ENCODE assay signal across 16 mouse cellular contexts in genomic region chr3:109854449-109855155, GRCm38 (mm10).
DNase-seq lines count a peak whose midpoint lies in the region; ATAC-seq and TF ChIP-seq lines count a peak whose summit lies in the region.
"Had no signal": no experiment of that assay in that cellular context is flagged by ENCODE, and none has a peak within 500 bp of the region (broad histone marks: within the 10 kb centered on the region; RNA-seq: fewer than 3 reads in every experiment).

No protein-coding gene starts in this region.

- DNase-seq in right cerebral cortex, adult 18-20 months = peak; percentile 40
- no peak for DNase-seq in right cerebral cortex, postnatal 10 days (ENCODE audit: low spot score in 2 of 2)
- peak; percentile 38 to 76 for DNase-seq in frontal cortex, adult 2 months (ENCODE audit: extremely low spot score in 1 of 2, low spot score in 1 of 2)
- DNase-seq in left cerebral cortex, adult 2 months (ENCODE audit: extremely low spot score in 1 of 2, low spot score in 2 of 2) = peak; percentile 13 to 41
- DNase-seq in heart, adult 18-20 months = no peak
- DNase-seq in urinary bladder, adult 18-20 months (ENCODE audit: low spot score in 2 of 2) = no peak
- DNase-seq: cerebellum, postnatal 10 days; gastrocnemius, postnatal 10 days; kidney, postnatal 4 days; lung, adult 18-20 months; lung, postnatal 36 days; thymus, adult 18-20 months had no signal

- H3K4me3 ChIP-seq in left cerebral cortex, adult 2 months = no peak overlapping the region
- no peak overlapping the region for H3K4me3 ChIP-seq in hindbrain, embryonic 13.5 days
- H3K4me3 ChIP-seq: forebrain, embryonic 12.5 days; hindbrain, embryonic 12.5 days had no signal

- no peak overlapping the region for H3K4me2 ChIP-seq in hindbrain, embryonic 13.5 days
- H3K4me2 ChIP-seq: forebrain, embryonic 12.5 days; hindbrain, embryonic 12.5 days had no signal

- no peak overlapping the region for H3K9ac ChIP-seq in hindbrain, embryonic 13.5 days
- H3K9ac ChIP-seq: forebrain, embryonic 12.5 days; hindbrain, embryonic 12.5 days had no signal

- H3K36me3 ChIP-seq in hindbrain, embryonic 13.5 days = no peaks in the 10 kb centered on the region
- H3K36me3 ChIP-seq: forebrain, embryonic 12.5 days; G1E; hindbrain, embryonic 12.5 days had no signal

- H3K4me1 ChIP-seq in hindbrain, embryonic 13.5 days (replicated peaks) = no peaks in the 10 kb centered on the region
- H3K4me1 ChIP-seq: forebrain, embryonic 12.5 days; hindbrain, embryonic 12.5 days had no signal

- peak overlapping the region; percentile 89 for H3K27ac ChIP-seq in left cerebral cortex, adult 2 months
- no peak overlapping the region for H3K27ac ChIP-seq in hindbrain, embryonic 13.5 days
- H3K27ac ChIP-seq: forebrain, embryonic 12.5 days; hindbrain, embryonic 12.5 days had no signal

- no peak for ATAC-seq in hindbrain, embryonic 13.5 days (ENCODE audit: low FRiP score)

- H3K27me3 ChIP-seq in hindbrain, embryonic 13.5 days = no peaks in the 10 kb centered on the region
- H3K27me3 ChIP-seq: forebrain, embryonic 12.5 days; hindbrain, embryonic 12.5 days had no signal

- intact Hi-C loops in left cerebral cortex, adult 2 months (cut with DNase I) = no loop called here

- WGBS in hindbrain, embryonic 13.5 days = 90% methylated on average over 9 of the region's 9 CpGs

- TF ChIP-seq CTCF in left cerebral cortex, adult 2 months (IDR thresholded peaks at IDR 0.05) = peak; percentile 22

- no peaks in the 10 kb centered on the region for H3K9me3 ChIP-seq in hindbrain, embryonic 13.5 days
- H3K9me3 ChIP-seq: forebrain, embryonic 12.5 days; hindbrain, embryonic 12.5 days had no signal

Comparison
In these comparisons a context has a peak if more than half of its experiments do, and no peak if none do; other contexts are left out.
1. DNase-seq: peak in right cerebral cortex, adult 18-20 months (single experiment), frontal cortex, adult 2 months (2 of 2) and left cerebral cortex, adult 2 months (2 of 2); none in right cerebral cortex, postnatal 10 days (0 of 2), heart, adult 18-20 months (0 of 2) and urinary bladder, adult 18-20 months (0 of 2).